Mouse (Mus musculus): Measurements from ENCODE around the gene Peli3.

- TF ChIP-seq CTCF (IDR thresholded peaks at IDR 0.05; ENCODE audit: control insufficient read depth, insufficient read depth, insufficient replicate concordance, low read depth, low read length) (no peak), POLR2A (IDR thresholded peaks at IDR 0.05; ENCODE audit: control insufficient read depth, low read depth, low read length) (no peak)
Observed at GRCm38 (mm10) chr19:4899888-4900287, 43.0 kb downstream of the Peli3 start.

All from testis, adult 2 months (tissue).